Mouse (Mus musculus) adrenal gland (tissue): ENCODE measurements at regions not wholly inside any gene's neighbourhood (a gene's known extent, or its start where the extent isn't known, plus 50 kb on each side); places are given as distances from the start of the nearest gene placed in this dataset.

Experiments
- intact Hi-C: fragments of 180-260 bp; cut with DNase I; formaldehyde crosslinking; loops from one replicate; pipeline ENCODE4 v1.15.1; 2025

DNA sequence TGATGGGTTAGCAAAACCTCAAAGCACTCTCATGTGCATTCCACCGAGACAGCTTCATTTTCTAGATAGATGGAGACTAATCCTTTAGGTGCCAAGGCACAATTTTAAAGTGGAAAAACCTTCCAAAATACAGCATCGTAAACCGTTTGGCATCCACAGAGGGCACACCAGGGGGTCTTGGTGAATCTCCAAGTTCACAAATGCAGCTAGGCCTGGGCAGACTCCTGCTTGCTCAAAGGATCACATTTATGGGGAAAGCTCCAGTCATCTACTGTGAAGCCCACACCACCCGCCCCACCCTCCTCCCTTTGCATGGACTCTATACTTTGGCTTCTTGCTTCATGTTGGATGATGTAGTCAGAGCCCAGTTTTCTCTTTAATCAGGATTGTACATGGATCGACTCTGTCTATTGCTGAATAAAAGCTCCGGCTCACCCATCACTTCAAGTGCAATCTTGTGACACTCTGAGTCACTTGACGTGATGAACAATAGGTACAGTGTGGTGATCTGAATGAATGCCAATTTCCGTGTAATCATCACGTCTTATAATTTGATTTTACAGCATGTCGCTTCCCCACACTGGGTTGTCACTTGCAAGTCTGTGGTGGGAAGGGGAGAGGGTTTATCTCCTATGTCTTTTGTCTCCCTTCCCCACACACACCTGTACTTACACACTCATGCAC lies 129.2 kb upstream of the Pkdcc start:
- intact Hi-C loops, result no loop called here

DNA sequence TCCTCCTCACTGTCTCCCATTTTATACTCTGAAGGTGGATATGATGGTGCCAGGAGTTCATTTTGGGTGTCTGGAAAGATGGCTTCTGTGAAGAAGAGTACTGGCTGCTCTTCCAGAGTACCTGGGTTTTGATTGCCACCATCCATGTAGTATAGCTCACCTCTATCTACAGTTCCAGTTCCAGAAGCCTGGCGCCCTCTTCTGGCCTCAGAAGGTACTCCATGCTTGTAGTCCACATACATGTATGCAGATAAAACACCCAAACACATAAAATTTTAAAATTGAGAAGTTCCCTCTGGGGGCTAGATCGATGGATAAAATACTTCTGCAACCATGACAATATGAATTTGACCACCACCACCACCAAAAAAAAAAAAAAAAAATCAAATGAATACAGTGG lies 128.4 kb upstream of the Pkdcc start:
- intact Hi-C loops, result no loop called here

DNA sequence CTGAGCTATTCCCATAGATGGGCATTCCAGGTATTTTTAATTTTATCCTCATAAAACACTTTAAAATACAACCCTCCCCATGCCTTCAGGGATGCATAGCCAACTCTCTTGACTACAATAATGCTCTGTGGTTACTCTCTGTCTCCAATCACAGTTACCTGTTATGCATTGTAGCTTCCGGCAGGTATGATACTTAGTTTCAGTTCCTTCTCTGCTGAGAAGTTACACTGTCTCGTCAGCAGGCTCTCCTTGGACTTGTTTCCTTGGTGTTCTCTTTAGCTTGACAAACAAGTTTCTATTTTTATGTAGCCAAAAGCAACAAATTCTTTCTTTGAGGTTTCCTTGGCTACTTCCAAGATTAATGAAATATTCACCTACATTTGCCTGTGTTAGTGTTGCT lies 126.6 kb upstream of the Pkdcc start:
- intact Hi-C loops, result no loop called here

DNA sequence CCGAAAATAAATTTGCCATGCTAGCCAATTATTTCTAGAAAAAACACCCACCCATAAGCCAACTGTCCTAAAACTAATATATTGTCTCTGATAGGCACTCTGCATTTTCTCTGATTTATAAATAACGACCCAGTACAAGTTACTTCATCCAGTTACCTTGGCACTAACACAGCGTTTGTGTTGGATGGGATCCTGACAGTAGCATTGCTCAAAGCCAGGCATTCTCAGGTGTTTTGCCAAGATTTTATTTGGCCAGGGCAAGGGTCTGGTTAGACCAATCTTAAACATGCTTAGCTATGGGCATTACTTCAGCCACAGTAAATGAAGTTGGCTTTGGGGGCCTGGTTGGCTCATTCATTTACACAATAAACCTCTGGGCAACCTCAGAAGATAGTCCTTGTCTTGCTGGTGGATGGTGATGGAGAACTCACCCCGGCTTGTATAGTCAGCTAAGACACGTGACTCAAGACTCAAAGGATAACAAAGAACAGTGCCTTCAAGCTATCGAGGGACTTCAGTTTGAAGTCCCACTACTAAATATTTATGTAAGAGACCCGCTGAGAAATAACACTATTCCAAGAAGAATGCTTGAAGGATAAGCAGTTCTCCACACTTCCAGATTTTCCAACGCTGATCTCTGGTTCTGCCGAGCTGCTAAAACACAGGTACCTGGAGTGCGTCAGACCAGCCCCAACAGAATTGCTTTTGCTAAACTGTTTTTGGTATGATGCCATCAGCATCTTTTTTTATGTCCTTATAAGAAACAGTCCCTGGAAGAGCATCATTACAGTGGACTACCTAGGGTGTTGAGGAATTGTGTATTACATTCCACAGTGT lies 125.0 kb upstream of the Pkdcc start:
- intact Hi-C loops, result no loop called here

DNA sequence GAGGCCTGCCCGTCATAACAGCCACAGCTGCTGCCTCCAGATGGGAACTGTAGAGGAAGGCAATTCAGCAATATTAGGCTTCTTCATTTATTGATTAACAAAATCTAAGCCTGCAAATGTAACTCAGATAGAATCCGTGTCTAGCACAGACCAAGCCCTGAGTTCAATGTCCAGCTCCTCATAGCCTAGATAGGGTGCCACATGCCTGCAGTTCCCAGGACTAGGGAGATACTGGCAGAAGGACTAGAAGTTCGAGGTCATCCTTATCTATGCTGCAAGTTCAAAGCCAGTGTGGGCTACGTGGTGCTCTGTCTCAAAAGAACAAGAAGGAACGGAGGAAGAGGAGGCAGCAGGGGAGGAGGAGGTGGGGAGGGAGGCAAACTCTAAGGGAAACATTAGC lies 121.2 kb upstream of the Pkdcc start:
- intact Hi-C loops, result no loop called here

DNA sequence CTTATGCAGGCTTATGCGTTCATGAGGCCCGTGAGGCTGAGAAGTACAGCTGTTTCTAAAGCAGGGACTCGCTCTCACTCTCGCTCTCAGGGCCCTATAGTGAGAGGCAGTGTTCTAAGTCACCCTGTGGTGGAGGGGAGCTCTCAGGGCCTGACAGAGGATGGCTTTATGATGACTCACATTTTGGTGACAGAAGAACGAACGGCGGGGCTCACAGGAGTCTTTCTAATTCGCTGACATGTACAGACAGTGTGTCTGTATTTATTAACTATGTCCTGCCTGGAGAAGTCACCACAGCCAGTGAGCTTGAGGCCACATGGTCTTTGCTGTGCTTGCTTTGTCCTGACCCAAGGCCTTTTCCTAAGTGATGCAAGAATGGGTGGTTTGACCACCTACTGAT lies 118.6 kb upstream of the Pkdcc start:
- intact Hi-C loops, result no loop called here

DNA sequence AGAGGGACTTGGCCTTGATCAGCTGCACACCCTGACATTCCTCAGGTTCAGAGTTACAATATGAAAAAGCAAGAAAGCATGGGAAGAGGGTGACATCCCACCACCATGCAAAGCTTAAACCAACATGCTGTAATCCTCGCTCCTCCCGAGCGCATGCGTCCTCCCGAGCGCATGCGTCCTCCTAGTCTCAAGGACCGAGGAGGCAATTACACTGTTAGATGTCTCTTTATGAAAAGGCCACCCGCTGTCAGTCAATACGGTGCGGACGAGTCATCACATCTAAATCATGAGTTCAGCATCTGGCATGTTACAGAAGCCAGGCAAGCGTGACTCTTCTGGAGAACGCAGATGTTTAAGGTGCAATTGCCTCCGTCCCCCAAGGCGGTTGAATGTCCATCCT lies 117.1 kb upstream of the Pkdcc start:
- intact Hi-C loops, result no loop called here

DNA sequence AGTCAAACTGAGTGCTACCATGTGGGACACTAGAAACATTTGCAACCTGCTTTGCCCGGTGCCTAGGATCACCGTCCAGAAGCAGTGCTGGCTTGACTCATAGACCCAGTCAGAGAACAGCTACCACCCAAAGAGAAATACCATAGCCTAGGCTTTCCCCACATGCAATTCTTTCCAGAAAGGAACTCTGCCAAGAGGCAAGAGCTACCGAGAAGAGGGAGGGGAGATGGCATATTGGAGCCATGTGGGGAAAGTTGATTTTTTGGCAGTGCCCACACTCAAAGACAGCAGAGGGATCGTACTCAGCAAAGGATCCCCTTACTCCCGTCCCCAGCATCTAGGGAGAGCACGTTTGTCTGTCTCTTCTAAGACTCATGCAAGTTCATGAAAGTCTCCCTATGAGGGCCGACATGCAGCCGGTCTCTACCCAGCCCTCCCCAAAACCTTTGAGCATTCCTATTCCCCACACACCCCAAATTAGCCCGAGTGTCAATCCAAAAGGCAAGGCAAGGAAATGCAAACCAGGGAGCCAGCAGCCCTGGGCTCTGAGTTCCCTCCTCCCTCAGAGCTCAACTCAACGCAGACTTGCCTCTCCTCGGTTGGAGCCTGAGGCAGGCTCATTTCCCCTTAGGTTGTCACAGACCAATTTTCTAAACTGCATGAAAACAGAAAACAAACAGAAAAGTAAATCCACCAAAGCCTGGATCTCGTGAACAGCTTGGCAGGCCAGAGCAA lies 116.2 kb upstream of the Pkdcc start:
- intact Hi-C loops, result no loop called here

DNA sequence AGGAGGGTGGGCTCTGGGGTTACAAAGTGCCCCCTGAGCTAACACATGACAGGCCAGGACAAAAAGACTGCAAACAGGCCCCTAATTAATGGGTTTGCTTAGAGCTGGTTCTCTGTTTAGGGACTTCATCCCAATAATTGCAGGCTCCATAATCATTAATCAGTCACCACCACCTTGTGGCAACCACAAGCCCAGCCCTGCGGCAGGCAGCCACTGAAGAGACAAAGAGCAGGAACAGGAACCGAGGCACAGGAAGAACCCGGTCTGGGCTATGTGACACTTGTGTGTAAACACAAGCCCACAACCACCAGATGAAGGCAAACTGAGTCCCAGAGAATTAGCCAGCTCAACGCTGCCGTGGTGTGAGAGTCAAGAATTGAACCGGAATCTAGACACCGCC lies 114.1 kb upstream of the Pkdcc start:
- intact Hi-C loops, result no loop called here

DNA sequence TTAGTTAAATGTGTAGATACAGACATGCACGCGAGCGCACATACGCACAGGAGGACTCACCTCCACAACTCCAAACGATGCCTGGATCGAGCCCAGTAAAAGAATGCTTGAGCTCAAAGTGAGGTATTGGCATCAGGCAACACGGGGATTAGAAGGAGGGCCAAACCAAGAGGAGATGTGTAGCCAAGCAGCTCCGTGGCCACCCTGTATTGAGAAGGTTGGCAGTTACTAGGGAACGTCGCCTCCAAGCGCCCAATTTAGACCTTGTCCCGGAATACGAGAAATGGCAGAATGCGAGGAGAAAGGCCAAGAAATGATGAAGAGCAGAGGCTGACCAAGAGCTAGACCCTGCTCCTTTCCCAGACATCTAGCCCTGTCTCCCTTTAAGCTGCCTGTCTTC lies 113.3 kb upstream of the Pkdcc start:
- intact Hi-C loops, result no loop called here

DNA sequence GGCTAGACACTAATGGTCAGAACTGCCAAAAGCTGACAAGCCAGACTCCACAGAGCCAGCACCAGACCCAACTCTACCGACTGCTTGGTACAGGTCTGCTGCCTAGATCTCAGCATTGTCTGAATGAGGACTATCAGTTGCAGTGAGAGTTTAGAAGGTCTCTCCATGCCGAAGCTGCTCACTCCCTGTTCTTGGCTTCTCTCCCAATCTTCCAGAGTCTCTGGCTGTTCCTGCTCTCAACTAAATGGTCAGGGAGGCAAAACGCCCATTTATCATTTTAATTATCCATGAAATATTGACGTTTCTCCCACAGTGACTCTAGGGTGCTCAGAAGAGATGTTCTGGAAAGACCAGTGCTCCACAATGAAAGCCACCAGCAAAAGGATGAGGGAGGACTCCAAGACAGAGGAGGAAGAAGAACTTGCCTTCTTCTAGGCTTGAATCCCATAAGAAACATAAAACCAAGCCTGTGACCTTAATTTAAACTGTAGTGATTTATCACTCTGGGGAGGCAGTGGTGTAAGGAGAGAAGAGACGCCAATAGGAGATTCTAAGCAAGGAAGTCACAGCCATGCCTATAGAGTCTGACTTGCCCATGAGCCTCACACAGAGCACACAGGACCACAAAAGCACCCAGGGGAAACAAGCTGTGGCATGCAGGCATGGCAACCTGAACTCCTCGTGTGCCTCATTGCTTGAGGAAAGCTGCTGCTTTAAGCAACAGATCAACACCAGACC lies 112.2 kb upstream of the Pkdcc start:
- intact Hi-C loops, result no loop called here

DNA sequence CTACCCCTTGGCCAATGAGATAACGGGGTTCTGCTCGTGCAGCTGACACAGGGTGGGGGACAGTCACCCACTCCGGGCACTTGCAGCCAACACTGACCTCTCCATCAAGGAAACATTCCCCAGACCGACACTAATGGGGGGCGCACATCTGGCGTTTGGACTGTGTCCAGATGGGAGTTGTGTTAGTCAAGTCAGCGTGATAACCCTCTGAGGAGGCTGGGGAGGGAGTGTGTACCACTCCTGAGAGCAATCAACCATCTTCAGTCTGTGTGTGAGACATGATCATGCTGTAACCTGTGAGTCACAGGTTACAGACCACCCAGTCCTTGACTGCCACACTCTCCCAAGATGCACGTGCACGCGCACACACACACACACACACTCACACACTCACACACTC lies 106.9 kb upstream of the Pkdcc start:
- intact Hi-C loops, result no loop called here

DNA sequence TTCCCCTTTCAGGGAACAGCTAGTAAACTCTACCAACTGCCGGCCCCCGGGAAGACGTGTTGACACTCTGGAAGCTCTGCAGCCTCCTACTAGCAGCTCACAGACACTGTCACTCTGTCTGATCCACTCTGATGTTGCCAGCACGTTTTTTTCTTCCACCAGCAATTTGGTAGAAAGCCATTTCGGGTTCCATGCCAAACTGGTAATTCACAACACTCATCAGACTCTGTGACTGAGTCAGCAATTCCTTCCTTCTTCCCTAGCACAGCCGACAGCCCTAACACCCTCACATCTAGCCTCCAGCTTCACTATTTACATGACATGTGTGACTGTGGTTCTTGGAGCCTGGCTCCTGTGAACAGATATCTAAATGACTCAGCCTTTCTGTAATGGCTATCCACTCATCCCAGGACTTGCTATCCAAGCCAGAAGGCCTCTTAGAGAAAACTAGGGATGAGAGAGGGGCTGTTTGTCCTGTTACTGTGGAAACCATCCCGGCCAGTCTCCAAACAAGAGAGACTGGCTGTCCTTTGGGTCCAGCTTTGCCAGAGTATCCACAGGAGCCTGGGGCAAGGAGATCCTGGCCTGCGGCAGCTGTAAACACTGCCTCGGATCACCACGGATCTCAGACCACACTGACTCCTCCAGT lies 105.2 kb upstream of the Pkdcc start:
- intact Hi-C loops, result no loop called here

DNA sequence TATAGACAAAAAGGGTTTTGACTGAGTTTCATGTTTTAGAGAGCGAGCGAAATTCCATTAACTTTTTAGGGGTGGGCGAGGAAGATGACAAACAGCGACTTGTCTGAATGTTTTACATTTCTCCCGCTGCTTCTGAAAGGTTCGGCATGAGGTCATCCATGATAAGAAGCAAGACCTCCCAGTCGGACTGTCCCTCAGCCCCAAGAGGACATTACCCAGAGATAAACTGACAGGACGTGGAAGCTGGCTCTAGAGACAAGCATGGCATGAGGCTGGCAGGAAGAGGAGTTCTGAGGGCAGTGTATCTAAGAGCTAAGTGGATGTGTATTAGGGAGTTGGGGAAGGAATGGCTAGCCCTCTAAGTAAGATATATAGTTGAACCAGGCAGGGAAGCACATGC lies 104.5 kb upstream of the Pkdcc start:
- intact Hi-C loops, result no loop called here

DNA sequence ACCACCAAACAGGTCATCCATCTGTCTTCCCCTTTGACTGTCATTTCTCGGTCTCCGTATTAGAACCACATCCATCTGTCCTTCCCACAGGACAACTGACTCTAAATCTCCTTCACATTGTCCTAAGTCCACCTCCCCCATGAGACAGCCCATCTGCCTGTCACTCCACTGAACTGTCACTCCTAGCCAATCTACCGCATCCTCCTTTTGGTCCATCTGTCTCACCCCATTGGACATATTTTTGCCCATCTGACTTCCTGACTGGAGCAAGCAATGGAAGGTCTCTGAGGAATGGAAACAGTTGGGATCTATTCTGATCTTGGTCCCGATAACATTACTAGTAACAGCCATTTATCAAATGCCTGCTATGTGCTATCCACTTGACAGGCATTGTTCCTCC lies 99.9 kb upstream of the Pkdcc start:
- intact Hi-C loops, result no loop called here

DNA sequence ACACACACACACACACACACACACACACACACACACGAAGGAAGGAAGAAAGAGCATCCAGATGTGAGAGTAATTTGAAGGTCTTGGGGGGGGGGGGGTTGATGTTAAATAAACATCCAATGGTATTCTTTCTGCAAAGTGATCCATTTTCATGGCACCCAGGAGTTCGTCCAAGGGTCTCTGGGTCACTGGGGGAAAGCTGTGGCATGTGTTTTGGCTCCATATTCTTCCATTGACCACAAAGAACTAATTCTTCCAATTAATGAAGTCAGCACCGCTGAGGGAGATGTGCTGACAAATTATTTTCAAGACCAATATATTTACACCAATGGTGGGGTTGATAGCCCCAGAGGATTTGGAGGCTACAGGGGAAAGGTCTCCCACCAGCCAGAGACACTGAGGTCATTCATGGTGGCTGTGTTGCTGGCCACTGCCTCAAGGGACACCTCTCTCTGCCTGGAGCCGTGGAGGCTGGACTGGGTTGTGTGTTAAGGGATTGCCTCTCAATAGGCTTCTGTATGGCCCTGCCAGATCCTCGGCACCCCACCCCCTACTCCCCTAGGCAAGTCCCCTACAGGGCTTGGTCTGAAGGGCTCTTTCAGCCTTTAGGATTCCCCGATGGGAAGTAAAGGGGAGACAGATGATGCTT lies 99.1 kb upstream of the Pkdcc start:
- intact Hi-C loops, result no loop called here

DNA sequence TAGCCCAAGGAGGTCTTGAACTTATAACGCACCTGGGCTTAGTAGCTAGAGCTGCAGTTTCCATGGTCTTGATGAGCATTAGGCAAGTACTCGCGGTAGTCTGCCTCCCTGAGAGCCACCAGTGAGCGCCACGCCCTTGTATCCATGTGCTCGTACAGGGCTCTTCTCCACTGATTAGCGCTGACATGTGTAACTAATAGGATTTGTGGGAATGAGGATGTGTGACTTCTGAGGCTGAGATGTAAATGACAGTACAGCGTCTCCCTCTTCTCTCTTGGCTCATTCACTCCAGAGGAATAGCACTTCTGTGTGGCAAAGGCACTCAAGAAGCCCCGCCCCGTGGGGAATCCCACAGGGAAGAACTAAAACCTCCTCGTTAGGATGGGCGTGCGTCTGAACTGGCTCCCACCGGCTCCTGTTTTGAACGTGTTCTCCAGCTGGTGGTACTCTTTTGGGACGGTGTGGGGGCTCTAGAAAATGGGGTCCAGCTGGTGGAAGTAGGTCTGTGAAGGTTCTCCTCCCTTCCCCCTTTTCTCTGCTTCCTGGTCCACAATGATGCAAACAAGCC lies 94.3 kb upstream of the Pkdcc start:
- intact Hi-C loops, result loop anchor here (5.0 kb wide), 1 partner anchor 97 kb away; the partner anchor contains the start of gene Pkdcc

DNA sequence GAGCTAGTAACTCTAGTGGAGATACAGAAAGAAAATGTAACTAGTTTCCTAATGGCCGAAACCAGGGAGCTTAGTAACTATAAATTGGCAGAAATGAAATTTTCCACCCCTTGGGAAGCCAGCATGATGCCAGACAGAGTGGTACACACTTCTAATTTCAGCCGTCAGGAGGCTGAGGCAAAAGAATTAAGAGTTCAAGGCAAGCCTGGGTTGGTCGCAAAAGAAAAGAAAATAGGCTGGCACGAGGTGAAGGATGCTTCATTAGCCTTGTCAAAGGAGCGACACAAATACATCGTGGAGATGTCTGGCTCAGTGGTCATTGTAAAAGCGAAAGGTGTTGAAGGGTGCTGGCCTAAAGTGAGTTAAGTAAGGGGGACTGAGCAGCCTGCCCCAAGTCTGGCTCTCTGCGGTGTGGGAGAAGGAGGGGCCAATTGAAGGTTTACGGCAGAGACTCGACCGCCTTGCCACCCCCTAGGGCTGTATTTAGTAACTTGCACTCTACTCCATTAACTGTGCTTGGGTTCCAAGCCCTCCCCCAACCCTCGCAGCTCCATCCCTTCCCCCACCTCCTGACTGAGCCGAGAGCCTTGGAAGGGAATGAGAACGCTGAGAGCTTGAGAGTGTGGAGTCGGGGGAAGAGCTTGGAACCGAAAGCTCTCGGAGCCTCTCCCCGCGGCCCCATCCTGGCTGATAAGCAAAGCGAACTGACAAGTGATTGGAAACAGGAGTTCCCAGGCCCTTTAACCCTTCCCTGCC lies 92.4 kb upstream of the Pkdcc start:
- intact Hi-C loops, result loop anchor here (5.0 kb wide), 1 partner anchor 95 kb away; the partner anchor contains the start of gene Pkdcc

DNA sequence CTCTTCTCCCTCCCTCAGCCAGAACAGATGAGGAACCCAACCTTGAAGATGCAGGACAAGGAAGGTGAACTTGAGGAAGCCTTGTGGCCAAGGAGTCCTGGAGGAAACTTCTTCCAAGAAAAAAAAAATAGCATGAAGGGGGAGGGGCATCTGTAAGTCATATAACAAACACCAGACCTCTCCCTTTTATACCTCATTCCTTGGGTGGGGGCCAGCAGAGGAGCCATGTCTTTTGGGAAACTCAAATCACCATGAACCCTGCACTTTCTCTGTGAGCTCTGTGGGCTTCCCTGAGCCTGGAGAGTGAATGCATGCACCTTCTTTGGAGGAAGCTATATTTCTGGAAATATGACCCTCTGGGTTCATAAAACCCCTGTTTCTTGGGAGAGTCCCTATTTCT lies 90.0 kb upstream of the Pkdcc start:
- intact Hi-C loops, result no loop called here
